Mouse (Mus musculus) cerebellum, adult 2 months (tissue): ENCODE results near the gene Plpp7. TPM values are rescaled to one million over a fixed set of nuclear protein-coding genes. Genes with fewer than 3 reads are reported as not detected.

ENCODE experiments used
- DNase-seq, 2 experiments: peaks; one replicate each; pipeline ENCODE4 v3.0.0; 2021
- H3K27ac ChIP-seq: fragments of 200-500 bp; 2 replicates; pipeline ENCODE4 v1.5.1; 2012; ENCODE audit warnings: low read length, control low read depth, inconsistent platforms; ENCODE audit not compliant: insufficient read depth
- H3K27me3 ChIP-seq: fragments of 200-500 bp; 2 replicates; pipeline ENCODE4 v1.6.1; 2012; ENCODE audit warnings: inconsistent platforms, mild to moderate bottlenecking, low read length, moderate library complexity; ENCODE audit not compliant: control insufficient read depth, insufficient read depth
- H3K4me1 ChIP-seq: fragments of 200-500 bp; 2 replicates; pipeline ENCODE4 v1.6.1; 2011; ENCODE audit warnings: low read length; ENCODE audit not compliant: control insufficient read depth, insufficient read depth
- H3K4me3 ChIP-seq: fragments of 200-500 bp; replicated peaks from 2 replicates; pipeline ENCODE3; 2011; ENCODE audit warnings: mild to moderate bottlenecking, low read depth, low read length, control low read depth; ENCODE audit not compliant: insufficient read depth
- CTCF ChIP-seq: fragments of 200-500 bp; IDR thresholded peaks from 2 replicates; pipeline ENCODE4 v1.5.1; 2011; ENCODE audit warnings: low read depth, mild to moderate bottlenecking, control low read depth, low read length, moderate library complexity, borderline replicate concordance; ENCODE audit not compliant: insufficient read depth
- POLR2A ChIP-seq: fragments of 200-500 bp; IDR thresholded peaks from 2 replicates; pipeline ENCODE4 v1.6.1; 2011; ENCODE audit warnings: low read length, control low read depth, borderline replicate concordance; ENCODE audit not compliant: insufficient read depth
- whole genome bisulfite sequencing: fragments of 180-500 bp; shearing (Covaris S2); methylation state at CpG from one replicate; pipeline ENCODE4 v1.1.7; 2018; 5-methylcytosine and 5-hydroxymethylcytosine counted together
- polyA plus RNA-seq: library from polyadenylated mRNA; depleted of rRNA; stranded (reverse); fragments of >200 nt; gene quantifications from 2 replicates; pipeline ENCODE4 v1.2.3, GENCODE M21; 2012

Plpp7 gene
- polyA plus RNA-seq, 1 experiment = 41.3 TPM

DNA sequence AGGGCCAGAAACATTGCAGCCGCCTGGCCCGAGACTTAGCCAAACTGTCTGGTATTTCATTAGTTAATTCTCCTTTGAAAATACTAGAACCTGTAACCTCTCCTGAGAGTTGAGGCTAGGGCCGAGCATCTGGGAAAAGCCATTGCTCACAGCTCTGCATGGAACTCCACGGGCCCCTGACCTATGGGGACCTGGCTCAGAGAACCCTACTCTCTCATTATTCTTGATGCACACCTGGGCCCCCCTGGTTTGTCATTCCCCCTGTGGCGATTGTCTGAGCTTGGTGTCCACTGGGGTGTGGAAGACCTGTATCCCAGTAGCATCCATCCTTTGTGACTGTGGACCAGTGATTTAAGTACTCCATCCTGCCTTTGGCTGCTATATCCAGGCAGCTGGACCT, 44.0 kb downstream of the Plpp7 start:
- Histone ChIP-seq H3K27ac (no peak overlapping the region), H3K27me3 (no peaks in the 10 kb centered on the region), H3K4me3 (no peak overlapping the region), H3K4me1 (no peaks in the 10 kb centered on the region)
- TF ChIP-seq POLR2A = no peak
- TF ChIP-seq CTCF = no peak
- WGBS = 79% methylated on average over 5 of the region's 5 CpGs
- DNase-seq = no peak

- no peak for DNase-seq
- no peaks in the 10 kb centered on the region for H3K27me3 ChIP-seq
- TF ChIP-seq POLR2A = no peak
- TF ChIP-seq CTCF = no peak
- WGBS = 10% methylated on average over 4 of the region's 4 CpGs
- no peaks in the 10 kb centered on the region for H3K4me1 ChIP-seq
- no peak overlapping the region for H3K4me3 ChIP-seq
- no peak overlapping the region for H3K27ac ChIP-seq
Measured at GRCm38 (mm10) chr2:32140498-32140934, 45.2 kb downstream of the Plpp7 start.

DNA sequence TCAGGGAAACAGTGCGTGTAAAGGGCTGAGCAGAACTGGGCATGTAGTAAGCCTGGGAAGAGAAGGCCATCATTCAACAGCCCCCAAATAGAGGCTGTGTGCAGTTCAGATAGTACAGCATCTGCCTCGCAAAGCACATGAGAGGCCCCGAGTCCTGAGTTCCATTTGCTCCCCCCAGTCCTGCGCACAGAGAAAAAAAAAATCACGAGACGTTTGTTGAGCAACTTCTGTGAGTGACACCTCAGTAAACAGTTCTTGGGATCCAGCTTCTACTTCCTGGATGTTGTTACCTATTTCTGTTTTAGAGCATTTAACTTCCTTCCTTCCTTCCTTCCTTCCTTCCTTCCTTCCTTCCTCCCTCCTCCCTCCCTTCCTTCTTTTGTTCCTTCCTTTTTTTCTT, 46.3 kb downstream of the Plpp7 start:
- H3K4me1 ChIP-seq = no peaks in the 10 kb centered on the region

GRCm38 (mm10) chr2:32142368-32142767, 47.0 kb downstream of the Plpp7 start:
- Histone ChIP-seq H3K4me1 (no peaks in the 10 kb centered on the region), H3K27ac (no peak overlapping the region), H3K27me3 (no peaks in the 10 kb centered on the region), H3K4me3 (no peak overlapping the region)
- TF ChIP-seq POLR2A (no peak), CTCF (no peak)
- no peak for DNase-seq
- WGBS = 57% methylated on average over 6 of the region's 6 CpGs

More for the DNA sequence above, 46.3 kb downstream of the Plpp7 start:
- TF ChIP-seq POLR2A = no peak
- TF ChIP-seq CTCF = no peak
- no peak for DNase-seq
- H3K4me3 ChIP-seq = no peak overlapping the region
- no peak overlapping the region for H3K27ac ChIP-seq
- H3K27me3 ChIP-seq = no peaks in the 10 kb centered on the region
- 87% methylated on average over 6 of the region's 6 CpGs for WGBS

DNA sequence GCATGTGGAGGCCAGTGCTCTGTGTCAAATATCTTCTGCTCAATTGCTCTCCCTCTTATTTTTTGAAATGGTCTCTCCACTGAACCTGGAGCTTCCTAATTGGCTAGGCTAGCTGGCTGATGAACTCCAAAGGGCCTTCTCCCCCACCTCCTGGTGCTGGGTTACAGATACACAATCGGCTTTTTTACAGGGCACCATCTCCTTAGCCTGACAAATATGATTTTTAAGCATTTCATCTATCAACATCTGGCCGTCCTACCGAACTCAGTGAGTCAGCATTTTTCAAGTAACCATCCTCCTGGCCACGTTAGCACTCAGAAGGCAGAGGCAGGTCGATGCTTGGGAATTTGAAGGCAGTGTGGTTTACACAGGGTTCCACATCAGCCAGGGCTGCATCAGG, 49.3 kb downstream of the Plpp7 start:
- 88% methylated on average over 5 of the region's 5 CpGs for WGBS
- H3K27ac ChIP-seq = no peak overlapping the region
- no peak overlapping the region for H3K4me3 ChIP-seq
- no peaks in the 10 kb centered on the region for H3K27me3 ChIP-seq
- H3K4me1 ChIP-seq = no peaks in the 10 kb centered on the region
- DNase-seq = no peak
- no peak for TF ChIP-seq POLR2A
- no peak for TF ChIP-seq CTCF

DNA sequence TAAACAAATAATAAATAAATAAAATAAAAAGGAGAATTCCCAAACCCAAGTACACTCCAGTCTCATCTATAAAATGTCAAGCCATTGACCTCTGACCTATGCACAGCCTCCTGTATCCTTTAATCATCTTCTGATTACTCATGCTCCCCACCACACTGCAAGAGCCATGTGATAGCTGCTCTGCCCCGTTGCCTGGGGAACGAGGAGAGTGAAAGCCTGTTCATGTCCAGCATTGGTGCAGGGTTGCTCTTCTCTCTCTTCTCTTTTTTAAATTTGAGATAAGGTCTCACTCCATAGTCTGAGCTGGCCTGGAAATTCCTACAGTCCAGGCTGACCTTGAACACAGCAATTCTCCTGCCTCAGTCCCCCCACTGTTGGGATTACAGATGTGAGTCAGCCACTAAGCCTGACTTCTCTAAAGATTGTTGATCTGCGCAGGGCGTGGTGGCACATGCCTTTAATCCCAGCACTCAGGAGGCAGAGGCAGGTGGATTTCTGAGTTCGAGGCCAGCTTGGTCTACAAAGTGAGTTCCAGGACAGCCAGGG, 51.4 kb downstream of the Plpp7 start:
- Histone ChIP-seq H3K4me1 (no peaks in the 10 kb centered on the region), H3K4me3 (no peak overlapping the region), H3K27ac (no peak overlapping the region), H3K27me3 (no peaks in the 10 kb centered on the region)
- no peak for TF ChIP-seq POLR2A
- TF ChIP-seq CTCF = no peak
- 71% methylated on average over 5 of the region's 5 CpGs for WGBS
- DNase-seq = no peak

DNA sequence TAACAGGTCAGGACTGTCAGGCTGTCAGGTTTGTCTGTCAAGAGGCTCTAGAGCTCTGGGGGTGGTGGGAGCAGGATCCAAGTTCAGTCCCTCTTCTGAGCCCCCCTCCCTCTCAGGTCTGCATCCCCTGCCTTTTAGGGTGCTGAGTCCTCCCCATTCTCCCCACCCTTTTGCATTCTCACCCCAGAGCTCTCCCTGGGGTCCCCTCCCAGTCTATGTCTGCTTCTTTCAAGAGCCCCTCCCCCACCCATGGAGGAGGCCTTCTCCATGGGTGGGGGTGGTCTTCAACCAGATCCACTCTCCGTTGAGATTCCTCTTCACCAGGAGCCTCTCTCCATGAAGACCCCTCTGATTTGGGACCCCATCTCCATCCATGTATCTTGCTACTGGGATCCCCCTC, 54.8 kb downstream of the Plpp7 start:
- H3K4me3 ChIP-seq = peak overlapping the region; percentile 84
- H3K27me3 ChIP-seq = no peaks in the 10 kb centered on the region
- peaks cover 7% of the 10 kb centered on the region for H3K4me1 ChIP-seq
- no peak for DNase-seq
- WGBS = 27% methylated on average over 1 of the region's 1 CpGs
- peak overlapping the region; percentile 90 for H3K27ac ChIP-seq
- TF ChIP-seq CTCF = no peak
- no peak for TF ChIP-seq POLR2A

- no peak for DNase-seq
- H3K4me1 ChIP-seq = peaks cover 10% of the 10 kb centered on the region
Measured at GRCm38 (mm10) chr2:32150562-32150923, 55.2 kb downstream of the Plpp7 start.

DNA sequence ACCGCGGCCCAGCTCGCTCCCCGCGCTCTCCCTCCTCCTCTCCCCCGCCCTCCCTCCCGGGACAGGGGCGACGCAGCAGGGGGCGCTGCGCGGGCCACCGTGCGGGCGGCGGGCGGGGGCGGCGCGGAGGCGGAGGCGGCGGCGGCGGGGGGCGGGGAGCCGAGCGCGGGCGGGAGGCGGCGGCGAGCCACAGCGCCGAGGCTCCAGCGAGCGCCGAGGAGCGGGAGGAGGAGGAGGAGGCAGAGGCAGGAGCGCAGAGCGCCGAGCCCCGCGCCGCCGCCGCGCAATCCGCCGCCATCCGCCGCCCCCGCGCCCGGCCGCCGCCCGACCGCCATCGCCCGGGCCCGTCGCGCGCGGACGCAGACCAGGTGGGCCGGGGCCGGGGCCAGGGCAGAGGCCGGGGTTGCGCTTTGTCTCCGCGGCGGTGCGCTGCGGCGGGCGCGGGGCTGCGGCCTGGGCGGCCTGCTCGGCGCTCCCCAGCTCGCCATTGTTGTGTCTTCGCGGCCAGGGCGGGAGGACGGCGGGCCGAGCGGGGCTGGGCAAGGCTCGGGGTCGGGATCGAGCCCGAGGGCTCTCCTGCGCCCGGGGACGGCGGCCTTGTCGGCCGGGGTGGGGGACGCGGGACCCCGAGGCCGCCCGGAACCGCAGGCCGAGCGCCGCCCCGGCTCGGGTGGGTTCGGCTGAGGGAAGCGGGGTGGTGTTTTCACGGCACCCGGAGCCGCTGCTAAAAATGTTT, 55.8 kb downstream of the Plpp7 start, which contains the start of gene Prrc2b:
Gene Prrc2b, plus strand, starts transcription at position 159 of the 736 bp plus-strand sequence.
- WGBS = under 1% methylated on average over 82 of the region's 117 CpGs
- H3K27me3 ChIP-seq = no peaks in the 10 kb centered on the region
- DNase-seq = peak; percentile 75 to 77
- peak; percentile 47 for TF ChIP-seq POLR2A
- no peak for TF ChIP-seq CTCF
- peak within 1 kb of the TSS; percentile 84 for H3K4me3 ChIP-seq
- H3K4me1 ChIP-seq = peaks cover 13% of the 10 kb centered on the region
- H3K27ac ChIP-seq = peak within 1 kb of the TSS; percentile 95

More at GRCm38 (mm10) chr2:32150562-32150923, 55.2 kb downstream of the Plpp7 start:
- Histone ChIP-seq H3K27me3 (no peaks in the 10 kb centered on the region), H3K4me3 (peak overlapping the region; percentile 84), H3K27ac (peak overlapping the region; percentile 90)
- TF ChIP-seq POLR2A (no peak), CTCF (no peak)
- WGBS = 4% methylated on average over 7 of the region's 7 CpGs
